Mouse (Mus musculus) fat pad, adult 2 months (tissue): ENCODE results near the gene Gipr.

Experiments
- DNase-seq: peaks from one replicate; pipeline ENCODE4 v3.0.0-alpha.2; 2011; ENCODE audit warnings: low read depth, low spot score; ENCODE audit errors: extremely low read depth

Gene Gipr

GRCm38 (mm10) chr7:19165656-19166423 lies at the start of gene Gipr:
Gene Gipr, minus strand, starts transcription at chr7:19166127.
- DNase-seq = no peak

GRCm38 (mm10) chr7:19214940-19215339 lies 49.0 kb upstream of the Gipr start:
- no peak for DNase-seq

- no peak for DNase-seq
These were observed 48.4 kb upstream of the Gipr start for GRCm38 (mm10) chr7:19214369-19214768.

- no peak for DNase-seq
These were observed 47.5 kb upstream of the Gipr start for GRCm38 (mm10) chr7:19213385-19213784.

GRCm38 (mm10) chr7:19211996-19212755 lies 46.2 kb upstream of the Gipr start, which contains the start of gene Gpr4:
Gene Gpr4, plus strand, starts transcription at chr7:19212538.
- no peak for DNase-seq

GRCm38 (mm10) chr7:19211041-19211675 lies 45.2 kb upstream of the Gipr start:
- no peak for DNase-seq

GRCm38 (mm10) chr7:19210010-19210409 lies 44.1 kb upstream of the Gipr start:
- DNase-seq = no peak

- DNase-seq = no peak
These were observed 43.6 kb upstream of the Gipr start for GRCm38 (mm10) chr7:19209494-19209893.

- DNase-seq = no peak
These were observed 43.1 kb upstream of the Gipr start for GRCm38 (mm10) chr7:19208944-19209472.

GRCm38 (mm10) chr7:19208201-19208910 lies 42.4 kb upstream of the Gipr start:
- no peak for DNase-seq

- DNase-seq = no peak
These were observed 36.3 kb upstream of the Gipr start for GRCm38 (mm10) chr7:19202065-19202850.

GRCm38 (mm10) chr7:19201660-19202059 lies 35.7 kb upstream of the Gipr start:
- DNase-seq = no peak

- DNase-seq = no peak
These were observed 32.1 kb upstream of the Gipr start for GRCm38 (mm10) chr7:19197985-19198384.

GRCm38 (mm10) chr7:19196676-19197075 lies 30.7 kb upstream of the Gipr start:
- DNase-seq = no peak

GRCm38 (mm10) chr7:19194676-19195075 lies 28.7 kb upstream of the Gipr start:
- DNase-seq = no peak

GRCm38 (mm10) chr7:19184758-19185157 lies 18.8 kb upstream of the Gipr start:
- DNase-seq = no peak

- no peak for DNase-seq
These were observed 18.3 kb upstream of the Gipr start for GRCm38 (mm10) chr7:19184250-19184649.

GRCm38 (mm10) chr7:19180862-19181429 lies 15.0 kb upstream of the Gipr start:
- DNase-seq = no peak

- no peak for DNase-seq
These were observed 14.0 kb upstream of the Gipr start for GRCm38 (mm10) chr7:19179936-19180335.

GRCm38 (mm10) chr7:19179173-19179572 lies 13.2 kb upstream of the Gipr start:
- DNase-seq = no peak
